Mouse (Mus musculus): Measurements from ENCODE around the gene Tmem47. TPM values are rescaled to one million over a fixed set of nuclear protein-coding genes. Genes with fewer than 3 reads are reported as not detected.

Gene Tmem47
- polyA plus RNA-seq (2012; rRNA removed) (0.94 and 1.2 TPM in 2 replicates), polyA plus RNA-seq (2014; fragmentation: Nextera tagmentation; extraction: Ambion mirVana) (1.3 and 1.5 TPM in 2 replicates)

- H3K27ac ChIP-seq: no peak within 1 kb of the TSS
- DNase-seq (ENCODE audit: low read depth in 3 of 3, low spot score in 3 of 3): no peak
- H3K9ac ChIP-seq (replicated peaks): no peak within 1 kb of the TSS
- WGBS (ENCODE audit: insufficient replicate concordance): 5% methylated on average over 22 of the region's 39 CpGs
- TF ChIP-seq EP300 (IDR thresholded peaks at IDR 0.05; ENCODE audit: low read depth): no peak
- TF ChIP-seq CTCF (IDR thresholded peaks at IDR 0.05; ENCODE audit: low read depth): no peak
- peak; percentile 45 for ATAC-seq (ENCODE audit: insufficient read depth)
- H3K27me3 ChIP-seq (ENCODE audit: control insufficient read depth, insufficient read depth, low read length): peaks cover 3% of the 10 kb centered on the region; the same call in 1 of the 2 replicates
- H3K4me3 ChIP-seq (ENCODE audit: insufficient read depth in 1 of 2, low read depth in 2 of 2, low read length in 2 of 2): peak within 1 kb of the TSS; percentile 34 to 47
- no peaks in the 10 kb centered on the region for H3K9me3 ChIP-seq (ENCODE audit: control insufficient read depth, low read length)
- no peaks in the 10 kb centered on the region for H3K36me3 ChIP-seq (replicated peaks; ENCODE audit: control insufficient read depth, insufficient read depth, low read depth)
- no peaks in the 10 kb centered on the region for H3K4me1 ChIP-seq (replicated peaks; ENCODE audit: control insufficient read depth in 2 of 2, insufficient read depth in 2 of 2, low read length in 1 of 2)
- H3K4me2 ChIP-seq (ENCODE audit: low read depth): peak within 1 kb of the TSS; percentile 54
Measured at GRCm38 (mm10) chrX:81070210-81070803, at the start of gene Tmem47. Tmem47 (plus strand) TSS chrX:81070698.

GRCm38 (mm10) chrX:81070804-81071461, 435 bp downstream of the Tmem47 start:
- Histone ChIP-seq H3K4me2 (ENCODE audit: low read depth) (peak overlapping the region; percentile 54), H3K36me3 (replicated peaks; ENCODE audit: control insufficient read depth, insufficient read depth, low read depth) (no peaks in the 10 kb centered on the region), H3K4me3 (ENCODE audit: insufficient read depth in 1 of 2, low read depth in 2 of 2, low read length in 2 of 2) (peak overlapping the region; percentile 34 to 47), H3K27me3 (ENCODE audit: control insufficient read depth, insufficient read depth, low read length) (peaks cover 3% of the 10 kb centered on the region; the same call in 1 of the 2 replicates), H3K9ac (replicated peaks) (no peak overlapping the region), H3K9me3 (ENCODE audit: control insufficient read depth, low read length) (no peaks in the 10 kb centered on the region), H3K4me1 (replicated peaks; ENCODE audit: control insufficient read depth in 2 of 2, insufficient read depth in 2 of 2, low read length in 1 of 2) (no peaks in the 10 kb centered on the region), H3K27ac (no peak overlapping the region)
- DNase-seq (ENCODE audit: low read depth in 3 of 3, low spot score in 3 of 3): no peak
- WGBS (ENCODE audit: insufficient replicate concordance): 12% methylated on average over 27 of the region's 45 CpGs
- TF ChIP-seq CTCF (IDR thresholded peaks at IDR 0.05; ENCODE audit: low read depth) (no peak), EP300 (IDR thresholded peaks at IDR 0.05; ENCODE audit: low read depth) (no peak)
- ATAC-seq (ENCODE audit: insufficient read depth): no peak

GRCm38 (mm10) chrX:81071746-81072640, 1.5 kb downstream of the Tmem47 start:
- DNase-seq (ENCODE audit: low read depth in 3 of 3, low spot score in 3 of 3) (no peak), ATAC-seq (ENCODE audit: insufficient read depth) (no peak)
- H3K27me3 ChIP-seq (ENCODE audit: control insufficient read depth, insufficient read depth, low read length): peaks cover 3% of the 10 kb centered on the region; the same call in 1 of the 2 replicates
- H3K9me3 ChIP-seq (ENCODE audit: control insufficient read depth, low read length): no peaks in the 10 kb centered on the region
- no peaks in the 10 kb centered on the region for H3K36me3 ChIP-seq (replicated peaks; ENCODE audit: control insufficient read depth, insufficient read depth, low read depth)
- no peaks in the 10 kb centered on the region for H3K4me1 ChIP-seq (replicated peaks; ENCODE audit: control insufficient read depth in 2 of 2, insufficient read depth in 2 of 2, low read length in 1 of 2)
- WGBS (ENCODE audit: insufficient replicate concordance): 5% methylated on average over 11 of the region's 14 CpGs
- 0 out of 2 replicates have a peak overlapping the region, but pooled peaks have one; percentile 15 for H3K4me2 ChIP-seq (ENCODE audit: low read depth)
- H3K9ac ChIP-seq (replicated peaks): no peak overlapping the region
- no peak for TF ChIP-seq CTCF (IDR thresholded peaks at IDR 0.05; ENCODE audit: low read depth)
- no peak for TF ChIP-seq EP300 (IDR thresholded peaks at IDR 0.05; ENCODE audit: low read depth)
- H3K27ac ChIP-seq: no peak overlapping the region
- peak overlapping the region in 1 of 2 experiments; percentile 35; a peak in 2 of 4 replicates for H3K4me3 ChIP-seq (ENCODE audit: insufficient read depth in 1 of 2, low read depth in 2 of 2, low read length in 2 of 2)

GRCm38 (mm10) chrX:81072651-81073050, 2.2 kb downstream of the Tmem47 start:
- Histone ChIP-seq H3K9ac (replicated peaks) (no peak overlapping the region), H3K27ac (no peak overlapping the region), H3K4me1 (replicated peaks; ENCODE audit: control insufficient read depth in 2 of 2, insufficient read depth in 2 of 2, low read length in 1 of 2) (no peaks in the 10 kb centered on the region), H3K27me3 (ENCODE audit: control insufficient read depth, insufficient read depth, low read length) (peaks cover 3% of the 10 kb centered on the region; the same call in 1 of the 2 replicates), H3K4me3 (ENCODE audit: insufficient read depth in 1 of 2, low read depth in 2 of 2, low read length in 2 of 2) (no peak overlapping the region), H3K9me3 (ENCODE audit: control insufficient read depth, low read length) (no peaks in the 10 kb centered on the region), H3K4me2 (ENCODE audit: low read depth) (no peak overlapping the region), H3K36me3 (replicated peaks; ENCODE audit: control insufficient read depth, insufficient read depth, low read depth) (no peaks in the 10 kb centered on the region)
- no peak for TF ChIP-seq EP300 (IDR thresholded peaks at IDR 0.05; ENCODE audit: low read depth)
- TF ChIP-seq CTCF (IDR thresholded peaks at IDR 0.05; ENCODE audit: low read depth): no peak
- WGBS (ENCODE audit: insufficient replicate concordance): 17% methylated on average over 2 of the region's 2 CpGs
- no peak for DNase-seq (ENCODE audit: low read depth in 3 of 3, low spot score in 3 of 3)
- no peak for ATAC-seq (ENCODE audit: insufficient read depth)
